In genomic region chr17:62054801-62055200, GRCm38 (mm10) we compare ENCODE assay signal across 25 mouse cellular contexts.
DNase-seq lines count a peak whose midpoint lies in the region; ATAC-seq and TF ChIP-seq lines count a peak whose summit lies in the region.
"Had no signal": no experiment of that assay in that cellular context is flagged by ENCODE, and none has a peak within 500 bp of the region (broad histone marks: within the 10 kb centered on the region; RNA-seq: fewer than 3 reads in every experiment).

No protein-coding gene starts in this region.

- no peak overlapping the region for H3K4me3 ChIP-seq in kidney, embryonic 16.5 days (ENCODE audit: low read length)
- no peak overlapping the region for H3K4me3 ChIP-seq in C2C12 (ENCODE audit: insufficient read depth, poor library complexity, severe bottlenecking)
- no peak overlapping the region for H3K4me3 ChIP-seq in forebrain, postnatal 0 days (ENCODE audit: low read depth, low read length)
- H3K4me3 ChIP-seq: forebrain, embryonic 15.5 days; hindbrain, embryonic 10.5 days; left cerebral cortex, adult 2 months; limb, embryonic 10.5 days; megakaryocyte, embryonic 14.5 days; neural tube, embryonic 15.5 days had no signal

- no peaks in the 10 kb centered on the region for H3K9me3 ChIP-seq in kidney, embryonic 16.5 days (ENCODE audit: low read length)
- H3K9me3 ChIP-seq in forebrain, postnatal 0 days (ENCODE audit: low read length): no peaks in the 10 kb centered on the region
- H3K9me3 ChIP-seq: forebrain, embryonic 15.5 days; hindbrain, embryonic 10.5 days; limb, embryonic 10.5 days; megakaryocyte, embryonic 14.5 days; neural tube, embryonic 15.5 days had no signal

- H3K36me3 ChIP-seq in kidney, embryonic 16.5 days (ENCODE audit: insufficient read depth, low read length): no peaks in the 10 kb centered on the region
- no peaks in the 10 kb centered on the region for H3K36me3 ChIP-seq in C2C12 (ENCODE audit: control insufficient read depth, insufficient read depth)
- H3K36me3 ChIP-seq in forebrain, postnatal 0 days (ENCODE audit: insufficient read depth): no peaks in the 10 kb centered on the region
- H3K36me3 ChIP-seq: forebrain, embryonic 15.5 days; hindbrain, embryonic 10.5 days; limb, embryonic 10.5 days; neural tube, embryonic 15.5 days had no signal

- no peaks in the 10 kb centered on the region for H3K4me1 ChIP-seq in kidney, embryonic 16.5 days (ENCODE audit: insufficient read depth, low read length)
- no peaks in the 10 kb centered on the region for H3K4me1 ChIP-seq in forebrain, postnatal 0 days (ENCODE audit: insufficient read depth)
- H3K4me1 ChIP-seq: forebrain, embryonic 15.5 days; hindbrain, embryonic 10.5 days; megakaryocyte, embryonic 14.5 days; neural tube, embryonic 15.5 days had no signal

- no peak overlapping the region for H3K9ac ChIP-seq in kidney, embryonic 16.5 days (replicated peaks; ENCODE audit: low read length)
- no peak overlapping the region for H3K9ac ChIP-seq in forebrain, postnatal 0 days
- H3K9ac ChIP-seq: forebrain, embryonic 15.5 days; liver, postnatal 0 days; neural tube, embryonic 15.5 days had no signal

- no peak overlapping the region for H3K27ac ChIP-seq in kidney, embryonic 16.5 days (ENCODE audit: low read length)
- no peak overlapping the region for H3K27ac ChIP-seq in forebrain, postnatal 0 days (ENCODE audit: low read depth, low read length)
- H3K27ac ChIP-seq: forebrain, embryonic 15.5 days; hindbrain, embryonic 10.5 days; hindbrain, postnatal 0 days; left cerebral cortex, adult 2 months; limb, embryonic 10.5 days; neural tube, embryonic 15.5 days had no signal

- DNase-seq in kidney, postnatal 36 days: no peak
- peak; percentile 69 for DNase-seq in adrenal gland, adult 8-10 months
- peak; percentile 41 for DNase-seq in fibroblast of lung, adult 2 months (ENCODE audit: low read depth)
- DNase-seq in cerebellum, postnatal 4 days (ENCODE audit: low spot score in 2 of 2): no peak
- DNase-seq in forebrain, postnatal 0 days: no peak
- DNase-seq in left cerebral cortex, postnatal 4 days: no peak
- DNase-seq: cerebellum, adult 9-10 months; gastrocnemius, postnatal 36 days; kidney, adult 2 months; liver, postnatal 0 days; lung, postnatal 10 days; midbrain, embryonic 14.5 days; spleen, adult 18-20 months; thymus, adult 18-20 months; thymus, postnatal 4 days had no signal

- no peaks in the 10 kb centered on the region for H3K79me2 ChIP-seq in C2C12 (ENCODE audit: control insufficient read depth, insufficient read depth)

- TF ChIP-seq CTCF in C2C12 (IDR thresholded peaks at IDR 0.05; ENCODE audit: control insufficient read depth, insufficient read depth, insufficient read length): no peak
- no peak for TF ChIP-seq CTCF in forebrain, postnatal 0 days (IDR thresholded peaks at IDR 0.05; ENCODE audit: low read depth)

- no peaks in the 10 kb centered on the region for H3K27me3 ChIP-seq in kidney, embryonic 16.5 days (ENCODE audit: insufficient read depth, low read length)
- no peaks in the 10 kb centered on the region for H3K27me3 ChIP-seq in C2C12 (ENCODE audit: control insufficient read depth, insufficient read depth, insufficient read length)
- no peaks in the 10 kb centered on the region for H3K27me3 ChIP-seq in forebrain, postnatal 0 days (ENCODE audit: insufficient read depth, low read length)
- H3K27me3 ChIP-seq: forebrain, embryonic 15.5 days; megakaryocyte, embryonic 14.5 days; neural tube, embryonic 15.5 days had no signal

- intact Hi-C loops in left cerebral cortex, postnatal 4 days (cut with DNase I): no loop called here

- H3K4me2 ChIP-seq in kidney, embryonic 16.5 days (replicated peaks; ENCODE audit: low read depth, low read length): no peak overlapping the region
- no peak overlapping the region for H3K4me2 ChIP-seq in forebrain, postnatal 0 days (ENCODE audit: low read depth)
- H3K4me2 ChIP-seq: forebrain, embryonic 15.5 days; neural tube, embryonic 15.5 days had no signal

- 34% methylated on average over 6 of the region's 6 CpGs for WGBS in kidney, embryonic 16.5 days
- WGBS in forebrain, postnatal 0 days: 61% methylated on average over 6 of the region's 6 CpGs

- no peak overlapping the region for H3ac ChIP-seq in C2C12 (ENCODE audit: control insufficient read depth, insufficient read length, low read depth)

- ATAC-seq in kidney, embryonic 16.5 days (ENCODE audit: low FRiP score, low TSS enrichment): peak; percentile 57; the same call in 1 of the 2 replicates
- no peak for ATAC-seq in forebrain, postnatal 0 days
- ATAC-seq: activated CD4-positive, CD25-positive, alpha-beta regulatory T cell, adult 4 months; forebrain, embryonic 15.5 days; hindbrain, postnatal 0 days; liver, postnatal 0 days had no signal

- H3K79me3 ChIP-seq in C2C12 (ENCODE audit: low read depth): no peaks in the 10 kb centered on the region

TF ChIP-seq in C2C12, 6 proteins besides CTCF, POLR2A, EP300 and RAD21:
- TF ChIP-seq MYOG (IDR thresholded peaks at IDR 0.05; ENCODE audit: control insufficient read depth, extremely low read depth, insufficient read length): no peak
- TF ChIP-seq CEBPB (IDR thresholded peaks at IDR 0.05; ENCODE audit: low read depth): peak; percentile 84

Comparison
In these comparisons a context has a peak if more than half of its experiments do, and no peak if none do; other contexts are left out.
1. DNase-seq: peak in adrenal gland, adult 8-10 months (single experiment) and fibroblast of lung, adult 2 months (single experiment); none in kidney, postnatal 36 days (0 of 2), cerebellum, postnatal 4 days (0 of 2), forebrain, postnatal 0 days (single experiment) and left cerebral cortex, postnatal 4 days (single experiment).